Mouse (Mus musculus): ENCODE results near the gene Fgd3.

Gene Fgd3

GRCm38 (mm10) chr13:49307311-49307969 lies 12.7 kb downstream of the Fgd3 start:
- peak; percentile 49 to 54 for DNase-seq (ENCODE audit: low spot score in 2 of 2)

GRCm38 (mm10) chr13:49306771-49307310 lies 13.3 kb downstream of the Fgd3 start:
- no peak for DNase-seq (ENCODE audit: low spot score in 2 of 2)

DNA sequence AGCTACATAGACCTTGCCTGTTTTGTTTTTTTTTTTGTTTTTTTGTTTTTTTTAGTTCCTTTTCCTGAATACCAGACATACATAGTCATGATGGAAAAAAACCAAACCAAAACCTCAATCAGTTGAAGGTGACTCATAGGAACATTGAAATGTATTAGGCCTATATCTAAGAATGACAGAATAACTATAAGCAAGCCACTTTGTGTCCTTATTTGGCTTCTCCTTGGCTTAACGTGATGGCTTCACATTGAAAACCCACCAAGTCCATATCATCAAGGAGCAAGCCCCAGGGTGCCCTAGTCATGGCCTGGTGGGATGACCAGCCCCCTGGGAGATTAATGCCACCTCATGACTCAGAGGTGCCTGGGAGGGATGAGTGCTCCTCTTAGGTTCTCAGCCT lies 19.3 kb downstream of the Fgd3 start:
- no peak for DNase-seq (ENCODE audit: low spot score in 2 of 2)

GRCm38 (mm10) chr13:49298514-49299381 lies 21.4 kb downstream of the Fgd3 start:
- no peak for DNase-seq (ENCODE audit: low spot score in 2 of 2)

GRCm38 (mm10) chr13:49296270-49296669 lies 23.8 kb downstream of the Fgd3 start:
- no peak for DNase-seq (ENCODE audit: low spot score in 2 of 2)

GRCm38 (mm10) chr13:49294108-49294507 lies 26.0 kb downstream of the Fgd3 start:
- DNase-seq (ENCODE audit: low spot score in 2 of 2): no peak

- no peak for DNase-seq (ENCODE audit: low spot score in 2 of 2)
Observed at GRCm38 (mm10) chr13:49291949-49292348, 28.2 kb downstream of the Fgd3 start.

GRCm38 (mm10) chr13:49291398-49291797 lies 28.7 kb downstream of the Fgd3 start:
- no peak for DNase-seq (ENCODE audit: low spot score in 2 of 2)

GRCm38 (mm10) chr13:49287224-49287623 lies 32.9 kb downstream of the Fgd3 start:
- no peak for DNase-seq (ENCODE audit: low spot score in 2 of 2)

GRCm38 (mm10) chr13:49286750-49287149 lies 33.4 kb downstream of the Fgd3 start:
- DNase-seq (ENCODE audit: low spot score in 2 of 2): no peak

- DNase-seq (ENCODE audit: low spot score in 2 of 2): no peak
Observed at GRCm38 (mm10) chr13:49283686-49284085, 36.4 kb downstream of the Fgd3 start.

DNA sequence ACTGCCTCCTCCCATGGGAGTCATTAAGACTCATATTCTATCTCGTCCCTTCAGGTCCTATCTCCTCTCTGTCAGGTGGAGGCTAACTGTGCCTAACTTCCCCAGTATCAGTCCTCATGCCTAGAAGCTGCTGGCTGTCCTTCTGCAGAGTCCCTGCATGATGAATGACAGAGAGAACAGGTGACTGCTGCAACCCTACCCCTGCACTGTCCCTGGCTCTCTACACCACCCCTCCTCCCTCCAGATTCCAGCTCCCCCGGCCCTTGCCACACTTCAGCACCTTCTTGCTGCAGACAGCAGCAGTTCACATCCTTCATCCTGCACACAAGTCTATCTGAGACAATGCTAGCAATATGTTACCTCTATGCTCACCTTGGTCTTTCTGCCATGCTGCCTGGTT lies 37.9 kb downstream of the Fgd3 start:
- no peak for DNase-seq (ENCODE audit: low spot score in 2 of 2)

DNA sequence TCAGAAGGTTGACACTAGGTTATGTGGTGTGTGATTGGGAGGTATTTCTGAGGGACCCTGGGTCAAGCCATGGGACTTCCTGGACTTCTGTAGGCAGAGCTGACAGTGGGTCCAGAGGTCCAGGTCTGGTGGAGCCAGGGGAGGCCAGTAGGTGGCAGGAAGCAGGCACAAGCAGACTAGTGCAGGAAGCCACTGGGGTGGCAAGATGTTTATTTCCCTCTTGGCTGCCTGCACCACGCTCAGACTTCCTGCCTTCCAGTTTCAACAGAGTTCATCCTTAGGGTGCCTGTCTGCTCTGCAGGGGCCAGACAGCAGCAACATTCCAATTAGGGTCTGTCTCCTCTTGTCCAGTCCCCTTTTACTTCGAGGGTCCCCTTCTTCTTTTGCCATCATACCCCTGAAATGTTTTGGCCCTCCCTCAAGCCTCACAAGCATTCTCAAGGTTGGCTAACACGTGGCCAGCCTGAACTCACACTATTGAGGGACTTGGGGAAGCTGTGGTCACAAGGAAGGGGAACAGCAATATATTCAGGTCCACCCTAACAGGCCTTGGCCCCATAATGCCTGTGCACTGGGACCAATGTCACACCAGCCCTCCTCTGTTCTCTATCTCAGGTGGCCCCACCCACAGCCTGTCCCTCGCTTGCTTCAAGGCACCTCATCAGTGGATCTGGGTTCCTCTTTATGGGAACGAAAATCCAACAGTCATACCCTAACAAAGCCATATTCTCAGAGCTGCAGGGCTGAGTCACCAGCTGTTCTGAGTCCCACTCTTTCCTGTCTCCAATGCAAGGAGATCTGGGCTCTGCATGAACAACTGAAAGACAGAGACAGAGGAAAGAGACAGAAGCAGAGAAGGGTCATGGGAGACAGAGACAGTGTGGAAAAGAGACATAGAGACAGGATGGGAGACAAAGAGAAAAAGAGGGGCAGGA lies 48.0 kb downstream of the Fgd3 start:
- no peak for DNase-seq (ENCODE audit: low spot score in 2 of 2)

- DNase-seq (ENCODE audit: low spot score in 2 of 2): no peak
Observed at GRCm38 (mm10) chr13:49270500-49270899, 49.6 kb downstream of the Fgd3 start.

- no peak for DNase-seq (ENCODE audit: low spot score in 2 of 2)
Observed at GRCm38 (mm10) chr13:49267645-49268044, 52.5 kb downstream of the Fgd3 start.

DNA sequence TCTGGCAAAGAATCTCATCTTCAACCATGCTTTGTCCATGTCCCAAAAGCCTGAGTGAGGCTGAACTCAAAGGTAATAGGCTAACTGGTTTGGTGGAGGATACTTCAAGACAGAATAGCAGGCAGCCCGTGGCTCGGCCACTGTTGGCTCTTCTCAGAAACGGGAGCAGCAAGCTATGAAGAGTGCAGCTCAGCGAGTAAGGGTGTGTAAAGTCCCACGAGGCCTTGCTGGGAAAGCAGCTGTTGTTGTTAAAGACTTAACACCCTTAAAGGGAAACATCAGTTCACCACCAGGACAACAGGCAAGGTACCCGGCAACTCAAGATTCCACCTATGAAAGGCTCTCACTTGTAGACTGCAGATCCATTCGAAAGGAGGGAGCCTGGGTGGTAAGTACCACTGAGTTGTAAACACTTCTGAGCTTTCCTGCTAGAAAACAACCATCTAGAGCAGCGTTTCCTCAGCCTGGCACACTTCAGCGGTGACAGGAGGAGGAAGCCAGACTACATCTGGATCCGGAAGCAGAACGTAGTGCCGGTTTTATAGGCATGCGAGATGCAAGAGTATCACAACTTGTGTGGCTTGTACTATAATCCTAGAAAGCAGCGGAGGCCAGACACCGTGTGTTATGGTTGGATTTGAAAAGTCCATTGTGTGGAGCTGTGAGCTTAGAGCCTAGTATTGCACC lies 59.9 kb downstream of the Fgd3 start:
- DNase-seq (ENCODE audit: low spot score in 2 of 2): no peak

DNA sequence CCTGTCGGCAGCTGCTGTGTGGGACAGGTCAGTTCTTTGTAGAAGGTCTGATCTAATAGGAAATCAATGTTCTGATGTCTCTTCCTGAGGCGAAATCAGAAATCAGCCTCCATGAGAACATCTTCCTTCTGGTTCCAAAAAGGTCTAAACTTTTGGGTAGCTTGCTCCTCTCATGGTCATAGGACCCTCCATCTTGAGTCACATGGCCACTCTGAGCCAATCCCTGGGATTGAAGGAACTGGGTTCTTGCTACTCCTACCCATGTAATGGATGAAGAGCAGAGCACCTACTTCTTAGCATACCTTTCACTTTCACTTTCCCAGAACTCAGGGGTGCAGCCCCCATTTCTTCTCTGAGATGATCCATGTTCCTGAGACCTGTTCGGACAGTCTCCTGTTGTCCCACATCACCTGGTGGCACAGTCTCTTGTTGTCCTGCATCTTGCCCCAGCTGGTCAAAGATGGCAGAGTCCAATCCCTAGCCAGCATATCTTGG lies 62.2 kb downstream of the Fgd3 start:
- DNase-seq (ENCODE audit: low spot score in 2 of 2): no peak

GRCm38 (mm10) chr13:49252746-49253145 lies 67.4 kb downstream of the Fgd3 start:
- no peak for DNase-seq (ENCODE audit: low spot score in 2 of 2)

DNA sequence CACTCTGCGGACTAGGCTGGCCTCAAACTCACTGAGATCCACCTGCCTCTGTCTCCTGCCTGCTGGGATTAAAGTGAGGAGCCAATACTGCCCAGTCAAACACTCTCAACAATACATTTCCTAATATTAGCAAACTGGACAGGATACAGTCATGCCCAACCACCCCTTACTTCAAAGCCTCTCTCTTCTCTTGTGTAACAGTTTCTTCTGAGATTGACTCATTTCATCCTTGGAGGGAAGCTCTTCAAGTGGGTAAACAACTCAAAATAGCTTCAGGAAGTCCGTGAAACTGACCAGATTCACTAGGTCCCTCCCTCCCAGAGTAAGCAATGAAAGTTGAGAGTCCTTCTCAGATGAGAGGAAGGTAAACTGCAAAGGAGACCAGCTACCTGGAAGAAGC lies 68.0 kb downstream of the Fgd3 start:
- no peak for DNase-seq (ENCODE audit: low spot score in 2 of 2)

DNA sequence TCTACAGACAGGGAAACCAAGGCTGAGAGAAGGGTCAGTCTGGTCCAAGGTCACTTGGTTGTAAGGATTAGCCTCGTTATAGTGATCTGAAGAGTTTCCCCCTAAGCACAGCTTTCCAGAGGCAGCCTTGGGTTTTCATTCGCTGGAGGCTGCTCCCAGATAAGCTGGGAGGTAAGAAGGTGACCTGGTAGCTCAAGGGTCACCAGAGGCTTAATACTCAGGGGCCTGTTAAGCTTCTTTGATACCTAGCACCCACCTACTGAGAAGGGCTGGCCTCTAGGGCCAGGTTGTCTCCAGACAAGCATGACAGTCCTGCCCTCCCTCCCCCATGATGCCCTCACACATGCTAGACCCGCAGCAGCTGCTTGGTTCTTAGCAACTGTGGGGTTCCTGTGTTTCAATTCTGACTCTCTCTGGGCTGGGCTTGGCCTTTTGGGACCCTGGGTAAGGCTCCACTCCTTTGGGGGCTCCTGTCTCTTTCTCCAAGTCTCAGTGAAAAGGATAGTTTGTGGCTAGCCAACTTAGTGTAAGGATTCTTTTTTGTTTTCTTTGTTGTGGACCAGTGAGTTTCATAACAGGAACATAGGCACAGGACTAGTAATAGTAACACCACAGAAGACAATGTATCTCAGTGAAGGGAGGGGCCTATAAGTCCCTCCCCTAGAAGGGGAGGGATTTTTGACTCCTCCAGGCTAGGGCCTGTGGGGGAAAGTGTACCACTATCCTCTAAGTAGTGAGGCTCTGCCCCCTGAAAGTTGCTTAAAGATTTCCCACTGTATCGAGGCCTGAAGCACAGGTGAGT lies 69.2 kb downstream of the Fgd3 start:
- DNase-seq (ENCODE audit: low spot score in 2 of 2): no peak

Data from urinary bladder, postnatal 36 days (tissue).